Mouse (Mus musculus): ENCODE data around the gene Mlip. TPM values are rescaled to one million over a fixed set of nuclear protein-coding genes. Genes with fewer than 3 reads are reported as not detected.

Mlip gene
- polyA plus RNA-seq, 1 experiment from 2014 or later = 0.32 TPM

- no peak overlapping the region for H3K4me2 ChIP-seq (replicated peaks; ENCODE audit: low read depth)
Measured at GRCm38 (mm10) chr9:77302340-77302739, 50.4 kb downstream of the Mlip start.

GRCm38 (mm10) chr9:77287958-77288357 lies 64.8 kb downstream of the Mlip start:
- DNase-seq (ENCODE audit: low spot score) = no peak
- peak; percentile 86 for TF ChIP-seq EP300 (optimal IDR thresholded peaks at IDR 0.05)
- TF ChIP-seq CTCF (IDR thresholded peaks at IDR 0.05; ENCODE audit: low read depth) = no peak
- ATAC-seq (ENCODE audit: low FRiP score, low TSS enrichment) = no peak
- H3K9ac ChIP-seq (ENCODE audit: low read length) = no peak overlapping the region
- H3K27ac ChIP-seq (replicated peaks) = no peak overlapping the region
- no peak overlapping the region for H3K4me2 ChIP-seq (replicated peaks; ENCODE audit: low read depth)
- no peaks in the 10 kb centered on the region for H3K9me3 ChIP-seq (ENCODE audit: control insufficient read depth, low read length)
- no peaks in the 10 kb centered on the region for H3K27me3 ChIP-seq (ENCODE audit: control insufficient read depth, insufficient read depth, low read length)
- 66% methylated on average over 5 of the region's 5 CpGs for WGBS
- no peaks in the 10 kb centered on the region for H3K4me1 ChIP-seq (replicated peaks; ENCODE audit: control insufficient read depth, insufficient read depth)
- H3K4me3 ChIP-seq (ENCODE audit: low read depth, low read length) = no peak overlapping the region
- H3K36me3 ChIP-seq (ENCODE audit: control insufficient read depth, insufficient read depth, low read length) = no peaks in the 10 kb centered on the region

More at GRCm38 (mm10) chr9:77302340-77302739, 50.4 kb downstream of the Mlip start:
- Histone ChIP-seq H3K9ac (ENCODE audit: low read length) (no peak overlapping the region), H3K4me1 (replicated peaks; ENCODE audit: control insufficient read depth, insufficient read depth) (no peaks in the 10 kb centered on the region), H3K9me3 (ENCODE audit: control insufficient read depth, low read length) (0 out of 2 replicates have a peak, but pooled peaks cover 3% of the 10 kb centered on the region), H3K4me3 (ENCODE audit: low read depth, low read length) (no peak overlapping the region), H3K36me3 (ENCODE audit: control insufficient read depth, insufficient read depth, low read length) (no peaks in the 10 kb centered on the region), H3K27me3 (ENCODE audit: control insufficient read depth, insufficient read depth, low read length) (no peaks in the 10 kb centered on the region), H3K27ac (replicated peaks) (no peak overlapping the region)
- TF ChIP-seq EP300 (optimal IDR thresholded peaks at IDR 0.05) (no peak), CTCF (IDR thresholded peaks at IDR 0.05; ENCODE audit: low read depth) (no peak)
- DNase-seq (ENCODE audit: low spot score) (no peak), ATAC-seq (ENCODE audit: low FRiP score, low TSS enrichment) (no peak)
- 66% methylated on average over 8 of the region's 8 CpGs for WGBS

DNA sequence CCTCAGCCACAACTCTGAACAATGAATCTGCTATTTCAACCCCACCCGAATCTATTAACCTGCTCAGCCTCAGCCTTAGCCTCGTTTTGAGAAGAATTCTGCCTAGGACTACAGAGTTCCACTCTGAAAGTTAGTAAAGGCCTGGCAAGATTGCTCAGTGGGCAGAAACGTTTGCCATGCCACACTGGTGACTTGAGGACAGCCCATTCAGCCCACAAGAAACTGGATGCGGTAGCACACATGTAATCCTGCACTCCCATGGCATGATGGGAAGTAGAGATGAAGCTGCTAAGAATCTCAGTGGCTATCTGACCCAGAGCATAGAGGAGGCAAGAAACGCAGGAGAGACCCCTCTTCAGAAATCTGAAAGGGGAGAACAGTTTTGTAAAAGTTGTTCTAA lies 73.4 kb downstream of the Mlip start:
- Histone ChIP-seq H3K27ac (replicated peaks) (no peak overlapping the region), H3K4me1 (replicated peaks; ENCODE audit: control insufficient read depth, insufficient read depth) (no peaks in the 10 kb centered on the region), H3K9me3 (ENCODE audit: control insufficient read depth, low read length) (no peaks in the 10 kb centered on the region), H3K4me2 (replicated peaks; ENCODE audit: low read depth) (no peak overlapping the region), H3K4me3 (ENCODE audit: low read depth, low read length) (no peak overlapping the region), H3K9ac (ENCODE audit: low read length) (no peak overlapping the region), H3K36me3 (ENCODE audit: control insufficient read depth, insufficient read depth, low read length) (no peaks in the 10 kb centered on the region), H3K27me3 (ENCODE audit: control insufficient read depth, insufficient read depth, low read length) (no peaks in the 10 kb centered on the region)
- no peak for TF ChIP-seq CTCF (IDR thresholded peaks at IDR 0.05; ENCODE audit: low read depth)
- TF ChIP-seq EP300 (optimal IDR thresholded peaks at IDR 0.05) = no peak
- DNase-seq (ENCODE audit: low spot score) (no peak), ATAC-seq (ENCODE audit: low FRiP score, low TSS enrichment) (no peak)
- 68% methylated on average over 5 of the region's 5 CpGs for WGBS

- no peaks in the 10 kb centered on the region for H3K36me3 ChIP-seq (ENCODE audit: control insufficient read depth, insufficient read depth, low read length)
Measured at GRCm38 (mm10) chr9:77278055-77278454, 74.7 kb downstream of the Mlip start.

DNA sequence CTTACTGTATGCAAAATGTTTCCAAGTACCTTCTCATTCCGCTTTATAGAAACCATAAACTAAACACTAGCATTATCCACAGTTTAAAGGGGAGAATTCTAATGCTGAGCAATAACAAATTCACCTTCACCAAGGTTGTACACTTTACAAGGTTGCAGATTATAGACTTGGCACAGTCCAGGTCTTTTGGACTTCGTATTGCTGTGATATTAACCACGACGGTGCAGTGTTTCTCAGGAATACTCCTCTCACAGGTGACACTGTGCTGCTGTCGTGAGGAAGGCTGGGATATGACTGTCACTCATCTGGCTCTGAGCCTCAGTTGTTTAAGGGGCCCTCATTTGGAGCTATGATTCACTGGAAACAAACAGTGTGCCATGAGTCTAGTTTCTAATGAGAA lies 75.5 kb downstream of the Mlip start:
- 41% methylated on average over 5 of the region's 5 CpGs for WGBS
- H3K36me3 ChIP-seq (ENCODE audit: control insufficient read depth, insufficient read depth, low read length) = no peaks in the 10 kb centered on the region
- H3K4me1 ChIP-seq (replicated peaks; ENCODE audit: control insufficient read depth, insufficient read depth) = no peaks in the 10 kb centered on the region
- ATAC-seq (ENCODE audit: low FRiP score, low TSS enrichment) (no peak), DNase-seq (ENCODE audit: low spot score) (no peak)
- no peak overlapping the region for H3K27ac ChIP-seq (replicated peaks)
- H3K9me3 ChIP-seq (ENCODE audit: control insufficient read depth, low read length) = no peaks in the 10 kb centered on the region
- TF ChIP-seq EP300 (optimal IDR thresholded peaks at IDR 0.05) (no peak), CTCF (IDR thresholded peaks at IDR 0.05; ENCODE audit: low read depth) (no peak)
- no peak overlapping the region for H3K4me3 ChIP-seq (ENCODE audit: low read depth, low read length)
- no peak overlapping the region for H3K9ac ChIP-seq (ENCODE audit: low read length)
- H3K27me3 ChIP-seq (ENCODE audit: control insufficient read depth, insufficient read depth, low read length) = no peaks in the 10 kb centered on the region
- no peak overlapping the region for H3K4me2 ChIP-seq (replicated peaks; ENCODE audit: low read depth)

More at GRCm38 (mm10) chr9:77278055-77278454, 74.7 kb downstream of the Mlip start:
- Histone ChIP-seq H3K27ac (replicated peaks) (no peak overlapping the region), H3K4me3 (ENCODE audit: low read depth, low read length) (no peak overlapping the region), H3K4me1 (replicated peaks; ENCODE audit: control insufficient read depth, insufficient read depth) (no peaks in the 10 kb centered on the region), H3K9me3 (ENCODE audit: control insufficient read depth, low read length) (no peaks in the 10 kb centered on the region), H3K4me2 (replicated peaks; ENCODE audit: low read depth) (no peak overlapping the region), H3K9ac (ENCODE audit: low read length) (no peak overlapping the region), H3K27me3 (ENCODE audit: control insufficient read depth, insufficient read depth, low read length) (no peaks in the 10 kb centered on the region)
- WGBS = 60% methylated on average over 3 of the region's 3 CpGs
- DNase-seq (ENCODE audit: low spot score) = no peak
- ATAC-seq (ENCODE audit: low FRiP score, low TSS enrichment) = no peak
- TF ChIP-seq CTCF (IDR thresholded peaks at IDR 0.05; ENCODE audit: low read depth) (no peak), EP300 (optimal IDR thresholded peaks at IDR 0.05) (no peak)

DNA sequence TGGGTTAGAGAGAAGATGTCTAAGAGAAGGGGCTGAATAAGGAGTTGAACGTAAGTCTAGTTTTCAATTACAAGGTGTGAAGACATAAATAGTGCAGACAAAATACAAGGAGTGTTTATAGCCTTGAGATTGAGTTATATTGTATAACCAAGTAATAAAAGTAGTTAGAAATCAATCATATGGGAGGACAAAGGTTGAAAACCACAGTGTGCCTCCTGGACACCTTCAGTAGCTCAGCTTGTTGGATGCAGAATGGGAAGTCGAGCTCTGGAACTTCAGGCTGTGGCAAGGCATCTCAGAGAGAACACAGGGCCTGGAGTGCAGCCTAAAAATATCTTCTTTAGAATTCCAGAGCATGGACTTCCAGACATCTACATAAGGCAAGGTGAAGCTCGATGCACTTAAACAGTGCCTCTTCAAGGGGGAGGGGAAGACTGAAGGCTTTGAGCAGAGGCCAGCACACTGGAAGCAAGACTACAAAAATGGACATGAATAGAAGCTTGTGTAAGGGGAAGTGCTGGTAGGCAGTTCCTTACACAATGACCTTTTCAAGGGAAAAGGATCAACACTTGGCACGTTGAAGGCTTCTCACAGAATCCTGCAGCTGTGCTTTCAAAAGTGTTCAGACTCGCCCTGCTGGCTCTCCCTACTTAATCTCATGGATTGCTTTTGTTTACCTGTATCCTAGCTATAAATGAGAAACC lies 76.2 kb downstream of the Mlip start:
- Histone ChIP-seq H3K27ac (replicated peaks) (no peak overlapping the region), H3K36me3 (ENCODE audit: control insufficient read depth, insufficient read depth, low read length) (no peaks in the 10 kb centered on the region), H3K4me2 (replicated peaks; ENCODE audit: low read depth) (no peak overlapping the region), H3K9me3 (ENCODE audit: control insufficient read depth, low read length) (no peaks in the 10 kb centered on the region), H3K27me3 (ENCODE audit: control insufficient read depth, insufficient read depth, low read length) (no peaks in the 10 kb centered on the region), H3K4me3 (ENCODE audit: low read depth, low read length) (no peak overlapping the region), H3K9ac (ENCODE audit: low read length) (no peak overlapping the region), H3K4me1 (replicated peaks; ENCODE audit: control insufficient read depth, insufficient read depth) (no peaks in the 10 kb centered on the region)
- DNase-seq (ENCODE audit: low spot score) (no peak), ATAC-seq (ENCODE audit: low FRiP score, low TSS enrichment) (peak; percentile 21; the same call in 1 of the 2 replicates)
- peak; percentile 38 for TF ChIP-seq EP300 (optimal IDR thresholded peaks at IDR 0.05)
- TF ChIP-seq CTCF (IDR thresholded peaks at IDR 0.05; ENCODE audit: low read depth) = no peak
- WGBS = 29% methylated on average over 5 of the region's 5 CpGs
